Mouse (Mus musculus): ENCODE measurements at regions not wholly inside any gene's neighbourhood (a gene's known extent, or its start where the extent isn't known, plus 50 kb on each side); places are given as distances from the start of the nearest gene placed in this dataset.

DNA sequence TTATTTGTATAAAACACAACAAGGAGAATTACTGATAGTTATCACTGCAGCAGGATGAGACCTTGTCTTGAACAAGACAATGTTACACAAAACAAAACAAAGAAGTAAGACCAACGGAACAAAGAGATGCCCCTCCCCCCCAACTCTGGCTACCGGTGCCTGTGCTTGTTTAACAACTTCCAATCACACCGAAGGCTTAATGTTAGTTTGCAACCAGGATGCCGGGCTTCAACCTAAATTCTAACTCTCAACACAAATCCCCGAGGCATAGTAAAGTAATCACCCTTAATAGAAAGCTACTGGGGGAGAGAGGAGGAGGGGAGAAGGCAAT is 65.9 kb downstream of the Ddx3x start:
- TF ChIP-seq CHD2 (IDR thresholded peaks at IDR 0.05; ENCODE audit: low read depth, low read length) (no peak; the same call in 1 of the 2 replicates), MAFK (IDR thresholded peaks at IDR 0.05; ENCODE audit: insufficient read depth, low read depth, low read length) (no peak)

All from ES-E14 (cell line).